In the genomic region with DNA sequence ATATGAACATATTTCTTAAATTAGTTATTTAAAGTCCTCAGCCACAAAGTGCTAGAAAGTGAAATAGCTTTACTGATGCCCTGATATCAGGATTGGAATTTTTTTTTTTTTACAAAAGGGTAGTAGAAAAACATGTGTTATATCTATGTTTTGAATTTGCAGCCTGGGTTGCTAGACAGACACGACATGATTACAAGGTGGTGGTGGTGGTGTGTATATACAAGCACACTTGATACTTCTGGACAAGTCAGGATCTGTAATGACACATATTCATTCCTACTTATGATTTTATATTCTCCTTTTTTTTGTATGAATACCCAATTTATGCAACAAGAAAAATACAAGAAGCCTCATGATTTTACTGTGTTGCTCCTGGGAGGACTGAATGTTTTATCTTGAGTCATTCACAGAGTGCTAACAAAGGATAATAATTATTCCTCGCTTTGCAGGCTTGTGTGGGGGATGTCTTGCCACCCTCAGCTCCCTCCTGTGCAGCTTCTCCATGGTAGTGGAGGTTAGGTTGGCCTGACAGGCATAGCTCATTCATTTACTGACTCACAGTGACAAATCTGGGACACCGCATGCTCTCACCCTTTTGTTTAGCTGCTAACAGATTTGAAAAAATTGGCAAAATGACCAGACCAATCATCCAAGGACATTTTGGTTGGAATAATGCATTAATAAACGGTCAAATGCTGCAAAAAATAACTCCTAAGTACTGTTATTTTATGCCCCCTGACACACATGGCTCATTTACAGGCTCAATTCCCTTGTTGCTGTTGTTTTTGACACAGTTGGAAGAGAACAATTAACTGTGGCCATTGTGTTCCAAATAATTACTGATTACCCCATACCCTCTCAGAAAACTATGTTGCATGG, we compare ENCODE assay signal across 12 mouse cellular contexts.
DNase-seq lines count a peak whose midpoint lies in the region; TF ChIP-seq lines count a peak whose summit lies in the region.
"Had no signal": no experiment of that assay in that cellular context is flagged by ENCODE, and none has a peak within 500 bp of the region (broad histone marks: within the 10 kb centered on the region; RNA-seq: fewer than 3 reads in every experiment).

No protein-coding gene starts in this region.

- H3K4me3 ChIP-seq in left cerebral cortex, adult 2 months: no peak overlapping the region
- H3K4me3 ChIP-seq: hindbrain, embryonic 15.5 days; neural tube, embryonic 12.5 days had no signal

- intact Hi-C loops in left cerebral cortex, adult 2 months (cut with DNase I): no loop called here
- intact Hi-C loops in left cerebral cortex, postnatal 36 days (cut with DNase I): no loop called here

- no peak for TF ChIP-seq CTCF in left cerebral cortex, adult 2 months (IDR thresholded peaks at IDR 0.05)
- TF ChIP-seq CTCF in brain, embryonic 14.5 days (IDR thresholded peaks at IDR 0.05; ENCODE audit: borderline replicate concordance, extremely low read depth, insufficient read depth, insufficient read length): no peak

- peak; percentile 18 for DNase-seq in cerebellum, adult 9-10 months
- DNase-seq in cerebellum, postnatal 4 days (ENCODE audit: low spot score in 2 of 2): no peak
- DNase-seq in left cerebral cortex, adult 2 months (ENCODE audit: extremely low spot score in 1 of 2, low spot score in 2 of 2): no peak
- DNase-seq in left cerebral cortex, postnatal 36 days (ENCODE audit: low spot score in 2 of 2): no peak
- peak; percentile 79 for DNase-seq in brain, embryonic 14.5 days (ENCODE audit: low read depth)
- DNase-seq in layer of hippocampus, postnatal 36 days: peak; percentile 8 to 12
- DNase-seq in thymus, postnatal 4 days: no peak
- DNase-seq in spleen, postnatal 10 days (ENCODE audit: low spot score in 2 of 2): no peak
- DNase-seq: embryo, embryonic 11 days; gastrocnemius, postnatal 36 days had no signal

- peak overlapping the region; percentile 28; the same call in 1 of the 2 replicates for H3K27ac ChIP-seq in left cerebral cortex, adult 2 months
- H3K27ac ChIP-seq: hindbrain, embryonic 15.5 days; neural tube, embryonic 12.5 days had no signal

- TF ChIP-seq POLR2A in brain, embryonic 14.5 days (IDR thresholded peaks at IDR 0.05; ENCODE audit: borderline replicate concordance, extremely low read depth, insufficient read depth, insufficient read length, poor library complexity, severe bottlenecking): no peak

Comparison
In these comparisons a context has a peak if more than half of its experiments do, and no peak if none do; other contexts are left out.
1. DNase-seq: peak in cerebellum, adult 9-10 months (single experiment), brain, embryonic 14.5 days (single experiment) and layer of hippocampus, postnatal 36 days (2 of 2); none in cerebellum, postnatal 4 days (0 of 2), left cerebral cortex, adult 2 months (0 of 2), left cerebral cortex, postnatal 36 days (0 of 2), thymus, postnatal 4 days (single experiment) and spleen, postnatal 10 days (0 of 2).